Mouse (Mus musculus): ENCODE measurements around the gene Ptpn1.

Gene Ptpn1

GRCm38 (mm10) chr2:167978271-167978670, 46.4 kb downstream of the Ptpn1 start:
- DNase-seq = peak; percentile 55

GRCm38 (mm10) chr2:167980391-167980790, 48.5 kb downstream of the Ptpn1 start:
- no peak for DNase-seq

GRCm38 (mm10) chr2:167982646-167983045, 50.8 kb downstream of the Ptpn1 start:
- peak; percentile 78 for DNase-seq

DNA sequence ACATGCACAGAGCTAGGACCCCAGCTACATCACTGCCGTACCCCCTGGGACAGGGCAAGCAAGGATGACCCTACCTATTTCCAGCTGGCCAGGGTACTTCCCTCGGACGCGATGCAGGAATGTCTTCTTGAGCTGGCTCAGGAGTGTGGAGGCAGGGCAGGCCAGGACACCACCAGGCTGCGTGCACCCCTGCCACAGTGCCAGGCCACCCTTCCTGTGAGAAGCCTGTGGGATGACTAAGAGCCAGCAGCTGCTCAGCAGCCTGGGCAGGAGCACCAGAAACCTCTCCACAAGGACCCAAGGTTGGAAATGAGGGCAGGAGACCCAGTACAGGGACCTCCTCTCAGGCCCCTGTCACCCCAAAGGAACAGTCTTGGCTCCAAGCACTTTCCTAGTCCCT, 52.5 kb downstream of the Ptpn1 start:
- no peak for DNase-seq

DNA sequence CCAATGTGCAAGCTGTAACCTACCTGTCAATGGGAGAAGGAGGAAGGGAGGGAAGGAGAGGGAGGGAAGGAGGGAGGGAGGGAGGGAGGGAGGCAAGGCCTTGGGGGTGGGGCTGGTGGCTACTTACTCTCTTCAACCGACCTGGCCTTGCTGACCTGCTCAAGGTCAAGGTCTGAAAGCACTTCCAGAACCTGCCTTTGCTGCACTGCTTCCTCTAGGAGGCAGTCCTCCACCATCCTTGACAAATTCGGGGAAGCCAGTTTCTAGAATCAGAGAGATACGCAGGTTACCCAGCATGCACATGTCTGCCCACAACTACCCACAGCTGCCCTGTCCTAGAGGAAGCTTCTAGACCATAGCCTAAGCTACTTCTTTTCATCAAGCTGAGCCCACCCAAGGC, 53.1 kb downstream of the Ptpn1 start:
- DNase-seq = no peak

DNA sequence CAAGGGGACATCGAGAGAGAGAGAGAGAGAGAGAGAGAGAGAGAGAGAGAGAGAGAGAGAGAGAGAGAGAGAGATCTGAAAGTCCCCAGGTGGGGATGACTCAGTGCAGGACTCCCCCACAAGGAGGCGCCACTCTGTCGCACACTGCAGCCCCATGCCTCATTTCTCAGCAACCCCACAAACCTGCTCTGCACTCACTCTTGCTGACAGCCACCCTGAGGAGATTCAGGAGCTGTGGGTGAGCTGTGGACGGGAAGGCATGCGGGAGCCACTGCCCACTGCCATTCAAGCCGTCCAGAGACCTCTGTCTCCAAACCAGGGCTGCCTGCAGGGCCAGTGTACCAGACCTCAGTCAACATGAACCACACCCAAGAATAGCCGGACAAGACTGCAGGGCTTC, 54.9 kb downstream of the Ptpn1 start:
- peak; percentile 69 for DNase-seq

- DNase-seq = no peak
Observed at GRCm38 (mm10) chr2:167987640-167988039, 55.8 kb downstream of the Ptpn1 start.

DNA sequence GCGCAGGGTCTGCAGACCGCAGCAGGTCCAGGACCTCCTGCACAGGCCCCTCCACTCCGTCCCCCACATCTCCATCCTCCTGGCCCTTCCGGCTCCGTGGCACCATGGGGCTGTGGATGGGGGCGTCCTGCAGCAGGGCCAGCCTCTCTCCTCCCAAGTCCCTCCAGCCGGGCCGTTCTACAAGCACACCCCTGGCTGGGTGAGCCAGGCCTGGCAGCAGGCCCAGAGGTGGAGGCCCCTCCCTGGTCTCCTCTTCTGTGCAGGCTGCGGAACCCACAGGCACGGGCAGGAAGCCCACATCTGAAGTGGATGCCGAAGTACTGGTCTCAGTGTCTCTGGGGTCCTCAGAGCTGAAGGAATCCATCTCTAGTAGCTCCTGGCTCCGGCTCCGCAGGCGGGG, 57.5 kb downstream of the Ptpn1 start:
- peak; percentile 78 for DNase-seq

- DNase-seq = no peak
Observed at GRCm38 (mm10) chr2:167993260-167993659, 61.4 kb downstream of the Ptpn1 start.

- DNase-seq = no peak
Observed at GRCm38 (mm10) chr2:167995870-167996635, 64.2 kb downstream of the Ptpn1 start.

- DNase-seq = no peak
Observed at GRCm38 (mm10) chr2:167996672-167997215, 64.9 kb downstream of the Ptpn1 start.

DNA sequence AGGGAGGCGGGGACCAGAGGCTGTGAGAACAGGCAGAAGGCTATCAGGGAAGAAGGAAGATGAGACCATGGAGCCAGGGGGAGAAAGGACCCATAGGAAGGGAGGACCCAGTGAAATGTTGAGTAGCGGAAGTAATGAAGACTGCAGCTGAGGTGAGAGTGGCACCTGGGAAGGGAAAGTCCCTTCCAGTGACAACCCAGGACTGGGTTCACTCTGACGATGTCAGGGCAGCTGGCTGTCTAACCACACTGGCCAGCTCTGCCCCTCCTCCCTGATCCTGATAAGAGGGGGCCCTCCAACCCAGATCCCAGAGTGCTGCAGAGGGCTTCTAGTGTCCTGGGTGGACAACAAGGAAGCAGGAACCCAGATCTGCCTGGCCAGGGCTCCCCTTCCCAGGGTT, 65.7 kb downstream of the Ptpn1 start:
- no peak for DNase-seq

DNA sequence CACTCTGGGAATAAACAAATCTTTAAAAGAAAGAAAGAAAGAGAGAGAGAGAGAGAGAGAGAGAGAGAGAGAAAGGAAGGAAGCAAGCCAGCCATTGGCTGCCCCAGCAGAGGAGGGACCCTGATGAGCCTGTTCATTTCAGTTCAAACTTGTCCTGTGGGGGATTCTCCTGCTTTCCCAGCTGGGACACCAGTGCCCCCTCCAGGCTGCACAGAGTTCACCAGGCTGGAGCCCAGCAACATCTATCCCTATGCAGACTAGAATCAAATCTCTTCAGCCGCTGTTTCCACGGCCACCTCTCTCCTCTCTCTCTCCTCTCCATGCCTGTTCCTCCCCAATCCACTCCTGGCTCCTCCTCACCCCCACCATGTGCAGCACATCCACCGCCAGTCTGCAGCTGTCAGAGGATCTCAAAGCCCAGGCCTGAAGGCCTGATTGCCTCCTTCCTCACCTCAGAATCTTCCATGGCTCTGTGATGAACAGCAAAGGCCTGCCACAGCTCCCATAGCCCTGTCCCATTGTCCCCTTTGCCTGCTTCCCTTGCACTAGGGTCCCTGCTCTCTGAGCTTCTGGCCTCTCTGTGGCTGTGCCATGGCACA, 67.4 kb downstream of the Ptpn1 start:
- no peak for DNase-seq

- no peak for DNase-seq
Observed at GRCm38 (mm10) chr2:168002188-168002587, 70.3 kb downstream of the Ptpn1 start.

- DNase-seq = no peak
Observed at GRCm38 (mm10) chr2:168002884-168003283, 71.0 kb downstream of the Ptpn1 start.

- DNase-seq = peak; percentile 67
Observed at GRCm38 (mm10) chr2:168003431-168003830, 71.6 kb downstream of the Ptpn1 start.

GRCm38 (mm10) chr2:168004369-168004768, 72.5 kb downstream of the Ptpn1 start:
- no peak for DNase-seq

GRCm38 (mm10) chr2:168005005-168005404, 73.1 kb downstream of the Ptpn1 start:
- no peak for DNase-seq

DNA sequence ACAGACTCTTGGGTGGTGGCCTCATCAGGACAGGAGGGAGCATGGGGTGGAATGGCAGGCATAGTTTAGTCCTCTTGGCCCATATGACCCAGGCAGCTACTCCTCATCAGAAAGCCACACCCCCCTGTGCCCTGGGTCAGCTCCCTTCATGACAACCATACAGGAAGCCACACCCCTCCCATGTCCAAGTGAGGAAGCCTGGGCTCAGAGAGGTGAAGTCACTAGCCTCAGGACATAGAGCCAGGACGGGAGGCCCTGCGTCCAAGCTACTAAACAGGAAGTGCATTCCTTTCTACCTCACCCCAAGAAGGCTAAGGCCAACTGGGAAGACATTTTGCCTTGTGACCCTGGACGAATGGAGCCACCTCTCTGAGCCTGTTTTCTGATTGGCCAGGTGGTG, 73.8 kb downstream of the Ptpn1 start:
- peak; percentile 65 for DNase-seq

DNA sequence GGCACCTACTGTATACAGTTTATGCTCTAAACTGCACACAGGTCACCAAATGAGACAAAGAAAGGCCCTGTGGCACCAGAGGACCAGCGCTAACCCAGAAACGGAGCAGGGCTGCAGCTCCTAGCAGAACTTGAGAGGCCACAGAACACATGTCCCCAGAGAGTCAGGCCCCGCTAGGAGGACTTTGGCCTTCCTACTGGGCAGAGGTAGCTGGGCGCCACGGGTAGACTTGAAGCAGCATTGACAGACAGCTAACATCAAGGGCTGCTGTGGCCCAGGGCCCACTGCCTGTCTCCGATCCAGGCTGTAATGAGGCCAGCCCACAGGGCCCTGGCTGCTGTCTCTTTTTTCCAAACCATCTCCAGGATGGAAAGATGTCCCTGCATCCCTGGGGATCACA, 74.6 kb downstream of the Ptpn1 start:
- no peak for DNase-seq

GRCm38 (mm10) chr2:168008132-168008531, 76.3 kb downstream of the Ptpn1 start:
- DNase-seq = no peak

- DNase-seq = peak; percentile 88
Observed at GRCm38 (mm10) chr2:168009936-168010668, 78.2 kb downstream of the Ptpn1 start, which contains the start of gene Ripor3. Ripor3 (minus strand) TSS chr2:168010618.

DNA sequence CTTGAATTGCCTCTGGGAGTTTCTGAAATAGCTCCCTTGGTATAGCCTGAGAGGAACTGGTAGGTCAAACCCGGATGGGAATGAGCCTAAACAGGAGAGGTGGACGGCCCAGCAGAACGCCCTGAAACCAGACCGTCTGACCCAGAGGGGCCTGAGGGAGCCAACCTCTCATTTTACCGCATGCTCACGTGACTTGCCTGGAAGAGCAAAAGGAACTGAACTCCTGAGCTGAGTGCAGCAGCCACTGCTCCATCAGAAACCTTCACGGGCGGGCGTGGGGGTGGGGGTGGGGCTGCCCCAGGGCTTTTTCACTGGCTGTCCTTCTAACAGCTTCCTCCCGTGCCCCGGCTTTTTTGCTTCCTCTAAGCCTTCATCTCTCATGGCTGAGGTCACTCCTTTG, 79.0 kb downstream of the Ptpn1 start:
- DNase-seq = no peak

- DNase-seq = peak; percentile 89
Observed at GRCm38 (mm10) chr2:168016951-168017391, 85.1 kb downstream of the Ptpn1 start.
